Mouse (Mus musculus) kidney, postnatal 0 days (tissue): ENCODE measurements around the gene Gm4131. TPM values are rescaled to one million over a fixed set of nuclear protein-coding genes. Genes with fewer than 3 reads are reported as not detected.
A peak's percentile ranks its signal among the peaks of the same experiment; 100 is the strongest.

Source experiments
- ATAC-seq: fragments of 200-750 bp; cut with Nextera tagmentation; replicated peaks from 2 replicates; pipeline ENCODE4 v1.8.0; 2017; ENCODE audit warnings: low read depth, moderate number of reproducible peaks, moderate TSS enrichment, moderate library complexity; ENCODE audit not compliant: low FRiP score
- DNase-seq: peaks from one replicate; pipeline ENCODE4 v3.0.0-alpha.2; 2016; ENCODE audit warnings: low spot score
- H3K27ac ChIP-seq: fragments of 300-500 bp; sonication (generic); 2 replicates; pipeline ENCODE4 v1.5.1; 2014; ENCODE audit warnings: mild to moderate bottlenecking
- H3K27me3 ChIP-seq: fragments of 300-500 bp; sonication (generic); 2 replicates; pipeline ENCODE4 v1.6.1; 2014; ENCODE audit warnings: low read length, mixed read lengths; ENCODE audit not compliant: insufficient read depth
- H3K36me3 ChIP-seq: fragments of 300-500 bp; sonication (generic); 2 replicates; pipeline ENCODE4 v1.6.1; 2014; ENCODE audit warnings: low read length, mixed read lengths; ENCODE audit not compliant: insufficient read depth
- H3K4me1 ChIP-seq: fragments of 300-500 bp; sonication (generic); replicated peaks from 2 replicates; pipeline ENCODE4 v1.6.1; 2014; ENCODE audit warnings: antibody characterized with exemption, low read length, mixed read lengths; ENCODE audit not compliant: insufficient read depth
- H3K4me2 ChIP-seq: fragments of 300-500 bp; sonication (generic); 2 replicates; pipeline ENCODE4 v1.6.1; 2014; ENCODE audit warnings: mild to moderate bottlenecking, low read length, moderate library complexity, mixed read lengths
- H3K4me3 ChIP-seq: fragments of 300-500 bp; sonication (generic); replicated peaks from 2 replicates; pipeline ENCODE4 v1.5.1; 2014; ENCODE audit warnings: low read depth, low read length
- H3K9ac ChIP-seq: fragments of 300-500 bp; sonication (generic); 2 replicates; pipeline ENCODE4 v1.6.1; 2014; ENCODE audit warnings: low read depth, low read length
- H3K9me3 ChIP-seq: fragments of 300-500 bp; sonication (generic); replicated peaks from 2 replicates; pipeline ENCODE4 v1.6.1; 2016; ENCODE audit warnings: low read length, inconsistent platforms, mixed read lengths
- CTCF ChIP-seq: IDR thresholded peaks from 2 replicates; pipeline ENCODE4 v1.5.1; 2016; ENCODE audit warnings: antibody characterized with exemption, low read depth, mild to moderate bottlenecking, moderate library complexity
- WGBS: fragments of 180-500 bp; shearing (Covaris S2); extraction: QIAGEN DNeasy Blood & Tissue Kit; methylation state at CpG from one replicate; pipeline ENCODE4 v1.1.7; 2014; 5-methylcytosine and 5-hydroxymethylcytosine counted together
- polyA plus RNA-seq: library from polyadenylated mRNA; unstranded; fragments of >200 nt; fragmentation: Nextera tagmentation; extraction: Ambion mirVana; gene quantifications from 2 replicates; pipeline ENCODE4 v1.2.1, GENCODE M21; 2015

Gene Gm4131
- polyA plus RNA-seq, 1 experiment from 2014 or later = 0.78 TPM

- no peaks in the 10 kb centered on the region for H3K27me3 ChIP-seq
- no peaks in the 10 kb centered on the region for H3K36me3 ChIP-seq
- H3K9me3 ChIP-seq = no peaks in the 10 kb centered on the region
- H3K27ac ChIP-seq = no peak overlapping the region
- H3K4me3 ChIP-seq = no peak overlapping the region
- WGBS = 42% methylated on average over 5 of the region's 5 CpGs
- no peak overlapping the region for H3K4me2 ChIP-seq
- DNase-seq = peak; percentile 7
- no peak for ATAC-seq
- H3K4me1 ChIP-seq = no peaks in the 10 kb centered on the region
- no peak for TF ChIP-seq CTCF
- no peak overlapping the region for H3K9ac ChIP-seq
Observed at GRCm38 (mm10) chr14:62536988-62537387, 29.7 kb downstream of the Gm4131 start.

- Histone ChIP-seq H3K4me2 (no peak overlapping the region), H3K27me3 (no peaks in the 10 kb centered on the region), H3K4me3 (no peak overlapping the region), H3K36me3 (no peaks in the 10 kb centered on the region), H3K9me3 (no peaks in the 10 kb centered on the region), H3K9ac (no peak overlapping the region), H3K27ac (no peak overlapping the region), H3K4me1 (no peaks in the 10 kb centered on the region)
- WGBS = 57% methylated on average over 5 of the region's 5 CpGs
- ATAC-seq (no peak), DNase-seq (no peak)
- no peak for TF ChIP-seq CTCF
Observed at GRCm38 (mm10) chr14:62536127-62536526, 30.6 kb downstream of the Gm4131 start.

GRCm38 (mm10) chr14:62530951-62531350 is 35.8 kb downstream of the Gm4131 start:
- WGBS = 48% methylated on average over 2 of the region's 2 CpGs
- Histone ChIP-seq H3K9me3 (no peaks in the 10 kb centered on the region), H3K4me3 (no peak overlapping the region), H3K4me2 (no peak overlapping the region), H3K4me1 (no peaks in the 10 kb centered on the region), H3K27me3 (no peaks in the 10 kb centered on the region), H3K9ac (no peak overlapping the region), H3K36me3 (no peaks in the 10 kb centered on the region), H3K27ac (no peak overlapping the region)
- TF ChIP-seq CTCF = no peak
- DNase-seq (no peak), ATAC-seq (no peak)

GRCm38 (mm10) chr14:62512845-62513244 is 53.9 kb downstream of the Gm4131 start:
- DNase-seq (no peak), ATAC-seq (no peak)
- Histone ChIP-seq H3K36me3 (no peaks in the 10 kb centered on the region), H3K4me2 (no peak overlapping the region), H3K4me3 (no peak overlapping the region), H3K27ac (no peak overlapping the region), H3K27me3 (no peaks in the 10 kb centered on the region), H3K9me3 (no peaks in the 10 kb centered on the region), H3K9ac (no peak overlapping the region), H3K4me1 (no peaks in the 10 kb centered on the region)
- TF ChIP-seq CTCF = no peak
- 84% methylated on average over 1 of the region's 1 CpGs for WGBS

- H3K4me2 ChIP-seq = no peak overlapping the region
- H3K4me1 ChIP-seq = no peaks in the 10 kb centered on the region
- WGBS = 58% methylated on average over 3 of the region's 3 CpGs
- no peak overlapping the region for H3K9ac ChIP-seq
- no peak for ATAC-seq
- no peak for DNase-seq
- no peak for TF ChIP-seq CTCF
- H3K4me3 ChIP-seq = no peak overlapping the region
- H3K27me3 ChIP-seq = no peaks in the 10 kb centered on the region
- H3K9me3 ChIP-seq = no peaks in the 10 kb centered on the region
- no peak overlapping the region for H3K27ac ChIP-seq
- H3K36me3 ChIP-seq = no peaks in the 10 kb centered on the region
Observed at GRCm38 (mm10) chr14:62509350-62509749, 57.4 kb downstream of the Gm4131 start.

GRCm38 (mm10) chr14:62506261-62506660 is 60.5 kb downstream of the Gm4131 start:
- no peak for TF ChIP-seq CTCF
- no peak overlapping the region for H3K9ac ChIP-seq
- no peaks in the 10 kb centered on the region for H3K9me3 ChIP-seq
- DNase-seq (no peak), ATAC-seq (no peak)
- no peaks in the 10 kb centered on the region for H3K27me3 ChIP-seq
- no peak overlapping the region for H3K27ac ChIP-seq
- 90% methylated on average over 3 of the region's 3 CpGs for WGBS
- no peak overlapping the region for H3K4me3 ChIP-seq
- no peak overlapping the region for H3K4me2 ChIP-seq
- H3K36me3 ChIP-seq = no peaks in the 10 kb centered on the region
- H3K4me1 ChIP-seq = no peaks in the 10 kb centered on the region

GRCm38 (mm10) chr14:62497391-62497790 is 69.3 kb downstream of the Gm4131 start:
- no peaks in the 10 kb centered on the region for H3K27me3 ChIP-seq
- H3K27ac ChIP-seq = no peak overlapping the region
- H3K9me3 ChIP-seq = no peaks in the 10 kb centered on the region
- no peaks in the 10 kb centered on the region for H3K36me3 ChIP-seq
- TF ChIP-seq CTCF = no peak
- H3K9ac ChIP-seq = no peak overlapping the region
- H3K4me2 ChIP-seq = no peak overlapping the region
- ATAC-seq (no peak), DNase-seq (no peak)
- 78% methylated on average over 7 of the region's 7 CpGs for WGBS
- no peak overlapping the region for H3K4me3 ChIP-seq
- H3K4me1 ChIP-seq = no peaks in the 10 kb centered on the region
